Mouse (Mus musculus) liver, adult 2 months (tissue): ENCODE measurements at regions not wholly inside any gene's neighbourhood (a gene's known extent, or its start where the extent isn't known, plus 50 kb on each side); places are given as distances from the start of the nearest gene placed in this dataset.

Experiments used
- CTCF ChIP-seq: fragments of 200-500 bp; IDR thresholded peaks from 2 replicates; pipeline ENCODE4 v1.5.1; 2011; ENCODE audit warnings: low read depth, low read length, control low read depth
- POLR2A ChIP-seq: fragments of 200-500 bp; IDR thresholded peaks from 2 replicates; pipeline ENCODE4 v1.6.1; 2011; ENCODE audit warnings: low read length, control low read depth; ENCODE audit not compliant: insufficient read depth; ENCODE audit errors: extremely low read depth

DNA sequence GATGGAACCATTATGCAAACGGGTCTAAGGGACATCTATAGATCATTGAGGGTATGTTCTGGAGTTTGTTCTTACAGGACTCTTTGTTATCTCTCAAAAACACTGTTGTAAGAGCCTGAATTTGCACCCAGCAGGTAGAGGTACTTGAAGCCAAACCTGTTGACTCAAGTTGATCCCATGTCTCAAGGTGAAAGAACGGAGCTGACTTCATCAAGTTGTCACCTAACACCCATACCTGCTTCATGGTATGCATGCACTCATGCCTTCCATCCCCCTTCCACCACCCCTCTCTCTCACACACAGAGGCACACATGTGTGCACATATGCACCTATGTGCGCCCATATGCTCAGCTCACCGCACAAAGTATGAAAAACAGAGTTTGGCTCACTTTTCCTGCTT is 189.0 kb downstream of the Ttll7 start:
- TF ChIP-seq CTCF: no peak
- no peak for TF ChIP-seq POLR2A
